Mouse (Mus musculus) olfactory bulb, adult 2 months (tissue): ENCODE data around the gene Krtap14.

Experiments
- CTCF ChIP-seq: fragments of 200-500 bp; IDR thresholded peaks from 2 replicates; pipeline ENCODE4 v1.5.1; 2012; ENCODE audit warnings: low read depth, mild to moderate bottlenecking, low read length, moderate library complexity; ENCODE audit not compliant: insufficient read depth
- POLR2A ChIP-seq: fragments of 200-500 bp; IDR thresholded peaks from 2 replicates; pipeline ENCODE4 v1.6.1; 2012; ENCODE audit warnings: mild to moderate bottlenecking, low read depth, low read length, moderate library complexity; ENCODE audit not compliant: insufficient read depth

DNA sequence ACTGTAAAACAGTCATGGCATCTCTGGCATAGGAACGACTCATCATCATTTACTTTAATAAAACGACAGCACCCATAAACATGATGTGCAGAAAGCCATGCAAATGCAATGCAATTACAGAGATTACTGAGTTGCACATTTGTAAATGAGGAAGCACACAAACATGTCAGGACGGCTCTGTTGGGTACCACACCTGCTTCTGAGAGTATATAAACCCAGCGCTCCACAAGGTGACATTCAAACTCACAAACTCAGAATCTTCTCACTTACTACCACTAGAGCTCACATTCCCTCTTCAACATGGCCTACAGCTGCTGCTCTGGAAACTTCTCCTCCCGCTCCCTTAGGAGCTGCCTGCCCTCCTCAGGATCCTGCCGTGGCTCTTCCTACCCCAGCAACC lies 48.3 kb downstream of the Krtap14 start, which contains the start of gene Gm5965:
- TF ChIP-seq POLR2A = no peak
- no peak for TF ChIP-seq CTCF
